Mouse (Mus musculus) c-Kit-positive CD71-positive TER-119-positive erythroid progenitor cells, embryonic 14.5 days (primary cell): Measurements from ENCODE around the gene Unc93a2.
"Not testable (repeated sequence)": the region's sequence is repeated elsewhere in the genome, so short reads cannot be mapped to it uniquely, and the experiment has no call there.

Experiments
- DNase-seq: peaks from one replicate; pipeline ENCODE4 v3.0.0-alpha.2; 2013; ENCODE audit warnings: low spot score

Unc93a2 gene

GRCm38 (mm10) chr17:7371879-7372278 lies 13.4 kb downstream of the Unc93a2 start, which contains the start of gene Gm49630:
Gene Gm49630, minus strand, starts transcription at chr17:7371979.
- not testable (repeated sequence) for DNase-seq

- not testable (repeated sequence) for DNase-seq
These were observed 15.9 kb downstream of the Unc93a2 start for GRCm38 (mm10) chr17:7369401-7369800.

GRCm38 (mm10) chr17:7366676-7367374 lies 18.4 kb downstream of the Unc93a2 start:
- DNase-seq, result not testable (repeated sequence)

GRCm38 (mm10) chr17:7366265-7366664 lies 19.0 kb downstream of the Unc93a2 start:
- not testable (repeated sequence) for DNase-seq

GRCm38 (mm10) chr17:7365615-7366014 lies 19.6 kb downstream of the Unc93a2 start:
- DNase-seq, result not testable (repeated sequence)

GRCm38 (mm10) chr17:7360749-7361465 lies 24.4 kb downstream of the Unc93a2 start:
- DNase-seq, result not testable (repeated sequence)

- not testable (repeated sequence) for DNase-seq
These were observed 25.5 kb downstream of the Unc93a2 start for GRCm38 (mm10) chr17:7359806-7360205.

GRCm38 (mm10) chr17:7352596-7352995 lies 32.7 kb downstream of the Unc93a2 start, which contains the start of gene Ttll2:
Gene Ttll2, minus strand, starts transcription at chr17:7352696.
- DNase-seq, result not testable (repeated sequence)

- DNase-seq, result not testable (repeated sequence)
These were observed 36.5 kb downstream of the Unc93a2 start for GRCm38 (mm10) chr17:7348765-7349164.

GRCm38 (mm10) chr17:7337381-7337780 lies 47.9 kb downstream of the Unc93a2 start:
- not testable (repeated sequence) for DNase-seq

GRCm38 (mm10) chr17:7332745-7333144 lies 52.5 kb downstream of the Unc93a2 start:
- DNase-seq, result not testable (repeated sequence)

- DNase-seq, result not testable (repeated sequence)
These were observed 58.8 kb downstream of the Unc93a2 start for GRCm38 (mm10) chr17:7326415-7326814.

GRCm38 (mm10) chr17:7324346-7324745 lies 60.9 kb downstream of the Unc93a2 start, which contains the start of gene Tcp10a:
Gene Tcp10a, plus strand, starts transcription at chr17:7324646.
- DNase-seq, result not testable (repeated sequence)

- DNase-seq, result not testable (repeated sequence)
These were observed 65.5 kb downstream of the Unc93a2 start for GRCm38 (mm10) chr17:7319789-7320188.

GRCm38 (mm10) chr17:7315693-7316382 lies 69.4 kb downstream of the Unc93a2 start:
- not testable (repeated sequence) for DNase-seq
